Mouse (Mus musculus): ENCODE results near the gene Nuak2.

Nuak2 gene

GRCm38 (mm10) chr1:132298425-132298800 is 17.5 kb upstream of the Nuak2 start, which contains the start of gene Klhdc8a:
Klhdc8a (plus strand) TSS chr1:132298626.
- CTCF ChIA-PET = interaction anchor here (1.9 kb wide), 1 partner anchor 9 kb away, joined by 7 read pairs; no protein-coding TSS in a partner anchor

GRCm38 (mm10) chr1:132298801-132299464 is 17.0 kb upstream of the Nuak2 start:
- CTCF ChIA-PET = interaction anchor here (1.9 kb wide), 1 partner anchor 8 kb away, joined by 7 read pairs; no protein-coding TSS in a partner anchor

GRCm38 (mm10) chr1:132299744-132300143 is 16.2 kb upstream of the Nuak2 start:
- CTCF ChIA-PET = interaction anchor here (0.6 kb wide), 1 partner anchor 1421 kb away, joined by 11 read pairs; no protein-coding TSS in a partner anchor

DNA sequence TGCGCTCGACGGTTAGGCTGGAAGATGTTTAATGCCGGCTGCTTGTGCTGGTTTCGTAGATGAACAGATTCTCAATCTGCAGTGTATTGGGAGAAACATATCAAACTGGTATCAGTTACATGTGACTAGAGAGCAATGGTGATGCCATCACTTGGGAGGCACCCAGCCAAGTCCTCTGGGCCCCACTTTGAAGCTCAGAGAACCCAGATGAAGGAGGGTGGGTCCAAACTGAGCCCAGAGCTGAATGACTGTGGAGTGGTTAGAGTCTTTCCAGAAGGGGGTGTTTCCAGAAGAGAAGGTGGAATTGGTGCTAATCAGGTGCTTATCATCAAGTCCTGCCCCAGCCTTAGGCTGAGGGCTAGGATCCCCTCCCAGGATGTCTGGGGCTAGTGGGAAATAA is 14.7 kb upstream of the Nuak2 start:
- CTCF ChIA-PET = no interaction called here

DNA sequence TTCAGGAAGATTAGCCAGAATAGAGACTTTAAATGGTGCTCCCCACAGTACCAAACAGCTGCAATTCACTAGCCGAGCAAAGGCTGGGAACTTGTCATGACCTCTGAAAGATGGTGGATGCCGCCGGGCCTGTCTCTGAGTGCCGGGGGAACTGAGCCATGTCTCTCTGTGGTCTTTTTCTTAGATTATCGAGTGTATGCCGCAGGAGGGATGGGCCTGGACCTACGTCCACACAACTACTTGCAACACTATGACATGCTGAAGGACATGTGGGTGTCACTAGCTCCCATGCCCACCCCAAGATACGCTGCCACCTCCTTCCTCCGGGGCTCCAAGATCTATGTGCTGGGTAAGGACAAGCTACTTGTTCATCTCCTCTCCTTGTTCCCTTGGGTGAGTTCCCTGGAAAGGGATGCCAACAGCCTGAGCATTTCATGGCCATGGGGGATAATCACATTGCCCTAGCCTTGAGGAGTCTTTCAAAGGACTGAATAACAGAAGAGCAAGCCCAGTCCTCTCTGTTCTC is 13.5 kb upstream of the Nuak2 start:
- CTCF ChIA-PET = interaction anchor here (0.7 kb wide), 1 partner anchor 1021 kb away, joined by 8 read pairs; no protein-coding TSS in a partner anchor

DNA sequence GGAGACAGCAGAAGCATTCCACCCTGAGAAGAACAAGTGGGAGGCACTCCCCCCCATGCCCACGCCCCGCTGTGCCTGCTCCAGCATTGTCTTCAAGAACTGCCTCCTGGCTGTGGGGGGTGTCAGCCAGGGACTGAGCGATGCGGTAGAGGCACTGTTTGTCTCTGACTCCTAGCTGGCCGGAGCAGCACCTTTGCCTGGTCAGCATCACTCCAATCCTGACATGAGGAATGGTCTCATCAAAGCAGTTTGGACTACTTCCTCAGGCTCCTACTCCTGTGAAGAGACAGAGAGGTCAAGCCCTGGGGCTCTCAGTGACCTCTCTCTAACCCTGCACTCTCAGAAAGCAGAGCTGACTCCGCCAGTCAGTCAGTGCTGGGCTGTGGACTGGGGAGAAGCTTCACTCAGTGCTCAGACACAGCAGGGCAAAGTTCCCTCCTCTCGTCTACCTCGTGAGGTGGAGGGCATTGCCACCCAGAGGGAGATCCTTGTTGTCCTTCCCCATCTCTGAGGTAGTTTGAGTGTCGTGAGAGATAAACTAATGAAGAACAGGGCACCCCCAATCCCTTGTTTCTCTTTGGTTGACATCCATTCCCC is 11.2 kb upstream of the Nuak2 start:
- CTCF ChIA-PET = no interaction called here

GRCm38 (mm10) chr1:132306160-132306559 is 9.8 kb upstream of the Nuak2 start:
- CTCF ChIA-PET = interaction anchor here (0.8 to 2.3 kb wide), 3 partner anchors 8 to 50 kb away, joined by 3 to 7 read pairs (median 7); partner anchors contain the start of gene Klhdc8a

GRCm38 (mm10) chr1:132306808-132307207 is 9.1 kb upstream of the Nuak2 start:
- CTCF ChIA-PET = interaction anchor here (2.3 kb wide), 1 partner anchor 9 kb away, joined by 7 read pairs; the partner anchor contains the start of gene Klhdc8a

GRCm38 (mm10) chr1:132307962-132308361 is 8.0 kb upstream of the Nuak2 start:
- CTCF ChIA-PET = interaction anchor here (0.6 to 2.3 kb wide), 3 partner anchors 10 to 635 kb away, joined by 3 to 7 read pairs (median 3); partner anchors contain the start of gene Klhdc8a

GRCm38 (mm10) chr1:132308674-132309073 is 7.3 kb upstream of the Nuak2 start:
- CTCF ChIA-PET = no interaction called here

GRCm38 (mm10) chr1:132310754-132311153 is 5.2 kb upstream of the Nuak2 start:
- CTCF ChIA-PET = interaction anchor here (1.8 kb wide), 1 partner anchor 36 kb away, joined by 7 read pairs; no protein-coding TSS in a partner anchor

DNA sequence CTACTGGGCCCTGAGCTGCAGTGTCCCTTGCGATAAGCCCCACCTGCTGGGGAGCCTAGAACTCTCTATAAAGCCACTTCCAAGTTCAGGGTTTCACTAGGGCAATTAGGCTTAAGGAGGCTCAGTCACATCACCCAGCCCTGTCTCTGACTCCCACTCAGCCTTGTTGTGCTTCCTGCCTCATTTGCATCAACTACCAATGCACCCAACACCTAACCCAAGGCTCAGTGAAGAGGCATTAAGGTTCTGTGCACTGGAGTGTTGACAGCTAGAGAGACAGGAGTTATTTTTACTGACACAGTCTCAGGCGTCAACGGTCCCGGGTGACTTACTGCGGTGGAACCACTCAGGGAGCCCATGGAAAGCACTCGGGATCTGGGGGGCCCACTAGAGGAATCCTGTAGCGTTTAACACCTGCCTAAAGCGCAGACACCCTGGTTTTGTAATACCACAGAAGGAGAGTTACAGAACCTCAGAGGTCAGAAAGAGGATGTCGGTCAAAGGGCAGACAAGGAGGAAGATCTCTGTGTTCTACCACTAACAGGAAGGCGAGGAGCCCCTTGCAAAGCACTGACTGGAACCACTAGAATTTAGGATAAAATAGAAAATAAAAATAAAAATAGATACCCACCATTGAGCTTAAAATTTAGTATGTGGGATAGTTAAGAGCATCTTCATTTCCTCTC is 4.6 kb upstream of the Nuak2 start:
- CTCF ChIA-PET = interaction anchor here (0.6 to 2.7 kb wide), 4 partner anchors 14 to 44 kb away, joined by 7 to 30 read pairs (median 9); no protein-coding TSS in a partner anchor

DNA sequence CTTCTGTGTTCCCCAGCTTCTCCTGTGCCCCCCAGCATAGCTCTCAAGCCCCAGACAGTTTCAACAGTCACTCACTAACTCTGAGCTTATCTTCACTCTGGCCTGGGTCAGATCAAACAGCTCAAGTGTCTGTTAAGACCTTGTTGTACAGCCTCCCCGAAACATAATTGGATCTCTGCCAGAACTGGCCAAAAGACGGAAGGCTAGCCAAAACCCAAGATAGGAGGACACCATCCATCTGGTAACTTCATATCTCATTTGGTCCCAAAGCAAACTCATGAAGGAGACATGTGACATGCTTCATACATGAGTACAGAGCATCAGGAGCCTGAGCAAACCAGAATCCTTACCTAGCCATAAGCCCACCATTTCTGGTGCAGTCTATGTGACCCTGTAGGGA is 3.9 kb upstream of the Nuak2 start:
- CTCF ChIA-PET = interaction anchor here (0.6 to 2.7 kb wide), 4 partner anchors 15 to 43 kb away, joined by 7 to 30 read pairs (median 9); no protein-coding TSS in a partner anchor

- CTCF ChIA-PET = interaction anchor here (2.1 to 2.7 kb wide), 2 partner anchors 31 to 43 kb away, joined by 7 to 30 read pairs; no protein-coding TSS in a partner anchor
Measured at GRCm38 (mm10) chr1:132312703-132313102, 3.2 kb upstream of the Nuak2 start.

- CTCF ChIA-PET = interaction anchor here (0.8 to 2.4 kb wide), 3 partner anchors 11 to 39 kb away, joined by 3 to 64 read pairs (median 5); no protein-coding TSS in a partner anchor
Measured at GRCm38 (mm10) chr1:132316625-132316994, 684 bp downstream of the Nuak2 start.

DNA sequence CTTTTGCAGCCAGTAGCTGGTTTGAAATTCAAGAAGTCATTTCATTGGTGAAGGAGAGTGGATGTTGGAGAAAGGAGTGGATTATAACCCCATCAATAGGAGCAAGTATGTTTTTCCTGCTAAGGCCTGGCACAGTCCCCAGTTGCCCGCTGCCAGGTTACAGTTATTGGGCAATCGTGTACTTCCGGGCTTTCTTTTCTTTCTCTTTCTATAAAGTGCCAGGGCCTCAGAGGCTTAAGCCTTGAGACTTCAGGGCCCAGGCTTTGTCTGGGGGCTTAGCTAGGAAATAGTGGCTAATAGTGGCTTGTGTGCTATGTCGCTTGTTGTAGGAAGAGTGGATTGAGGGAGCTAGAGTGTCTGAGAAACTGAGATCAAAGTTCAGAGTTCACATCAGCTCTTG is 1.5 kb downstream of the Nuak2 start:
- CTCF ChIA-PET = interaction anchor here (0.6 to 2.4 kb wide), 4 partner anchors 12 to 1259 kb away, joined by 3 to 64 read pairs (median 6); no protein-coding TSS in a partner anchor

DNA sequence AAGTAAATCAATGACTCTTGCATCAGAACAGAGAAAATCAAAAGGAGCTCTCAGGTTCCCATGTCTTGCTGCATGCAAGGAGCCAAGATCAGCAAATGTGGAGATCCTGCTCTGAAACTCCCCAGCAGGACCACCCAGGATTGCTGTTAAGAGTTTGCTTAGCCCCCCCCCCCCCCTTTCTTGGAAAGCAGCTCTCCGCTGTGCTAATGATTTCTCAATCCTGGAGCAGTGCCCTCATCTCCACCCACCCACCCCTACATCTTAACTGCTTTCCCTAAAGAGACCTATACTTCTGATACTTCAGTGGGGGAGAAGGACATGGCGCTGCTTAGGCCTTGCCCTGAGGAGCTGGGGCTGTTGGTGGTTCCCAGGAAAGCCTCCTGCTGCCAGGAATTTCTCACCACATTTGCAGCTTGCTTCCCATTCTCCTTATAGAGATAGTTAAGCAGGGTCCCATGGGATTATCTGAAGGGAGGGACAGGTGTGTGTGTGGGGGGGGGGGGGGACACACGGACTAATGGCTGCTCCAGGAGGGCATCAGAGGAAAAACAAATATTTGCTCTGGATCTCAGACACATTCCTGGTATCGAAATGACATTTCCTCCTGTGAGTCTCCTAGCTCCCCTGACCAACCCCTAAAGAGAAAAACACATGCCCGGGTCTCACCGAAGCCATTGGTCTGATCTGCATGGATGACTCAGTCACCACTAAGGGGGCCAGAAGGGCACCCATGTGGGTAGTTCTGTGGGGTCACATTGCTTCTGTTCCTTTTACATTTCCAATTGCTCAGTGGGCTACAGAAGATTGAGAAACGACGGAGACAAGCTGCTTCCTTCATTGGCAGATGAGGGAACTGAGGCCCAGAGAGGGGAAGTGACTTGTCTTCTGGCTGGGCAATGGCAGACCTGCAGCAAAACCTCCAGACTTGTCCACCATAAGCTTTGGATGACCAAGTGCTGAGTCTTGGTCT is 2.3 kb downstream of the Nuak2 start:
- CTCF ChIA-PET = interaction anchor here (0.5 to 2.4 kb wide), 5 partner anchors 12 to 857 kb away, joined by 3 to 64 read pairs (median 4); no protein-coding TSS in a partner anchor

DNA sequence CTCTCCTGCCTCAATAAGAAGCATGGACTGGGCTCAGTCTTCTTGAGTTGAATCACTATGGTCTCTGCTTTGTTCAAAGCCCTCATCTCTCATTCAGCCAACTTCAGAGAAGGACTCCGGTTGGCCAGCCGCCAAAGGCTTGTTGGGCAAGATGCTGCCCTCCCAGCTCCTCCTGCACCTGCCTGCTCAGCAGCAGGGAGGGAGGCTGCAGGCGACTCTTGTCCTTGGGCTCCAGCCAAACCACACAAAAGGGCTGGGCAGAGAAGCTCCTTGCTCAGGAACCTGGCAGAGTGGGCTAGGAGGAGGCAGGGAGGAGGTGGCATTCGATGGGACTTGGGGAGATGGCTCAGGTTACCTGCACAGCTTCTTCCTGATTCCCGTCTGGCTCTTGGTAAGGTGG is 3.3 kb downstream of the Nuak2 start:
- CTCF ChIA-PET = interaction anchor here (0.6 kb wide), 1 partner anchor 168 kb away, joined by 3 read pairs; no protein-coding TSS in a partner anchor

DNA sequence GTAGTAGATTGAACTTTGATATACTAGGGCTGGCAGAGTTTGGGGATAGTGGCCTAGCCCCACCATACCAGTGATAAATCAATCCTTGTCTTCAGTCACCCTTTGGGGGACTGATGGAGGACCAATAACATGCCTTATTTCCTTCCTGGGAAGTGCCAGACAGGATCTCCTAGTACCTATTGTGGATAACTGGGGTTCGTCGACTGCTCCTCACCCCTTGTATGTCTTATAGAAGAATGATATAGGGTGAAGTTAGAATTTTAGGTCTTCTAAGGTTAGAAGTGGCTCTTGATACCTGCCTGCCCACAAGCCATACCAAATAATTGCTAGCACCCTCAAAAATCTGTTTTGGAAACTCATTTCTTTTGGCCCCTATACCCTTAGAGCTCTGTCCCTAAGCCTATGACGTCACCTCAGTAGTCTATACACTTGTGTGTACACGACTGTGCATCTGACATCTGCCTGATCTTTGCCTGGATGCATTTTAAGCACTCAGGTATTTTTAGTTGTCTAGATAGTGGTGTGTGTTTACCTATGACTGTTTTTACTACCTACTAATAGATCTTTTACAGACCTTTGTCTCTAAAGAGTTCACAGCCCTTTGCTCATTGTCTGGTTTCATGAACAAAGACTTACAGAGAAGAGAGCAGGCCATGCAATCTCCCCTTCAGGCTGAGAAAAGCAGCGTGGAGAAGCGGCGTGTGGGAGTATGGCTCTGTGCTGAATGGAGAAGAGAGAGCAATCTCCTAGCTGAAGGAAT is 6.1 kb downstream of the Nuak2 start:
- CTCF ChIA-PET = interaction anchor here (1.6 kb wide), 1 partner anchor 16 kb away, joined by 4 read pairs; no protein-coding TSS in a partner anchor

Data from spleen, embryonic (tissue).